Mouse (Mus musculus): Measurements from ENCODE around the gene Retnlg.
"Not testable (repeated sequence)": the region's sequence is repeated elsewhere in the genome, so short reads cannot be mapped to it uniquely, and the experiment has no call there.

The Retnlg gene

DNA sequence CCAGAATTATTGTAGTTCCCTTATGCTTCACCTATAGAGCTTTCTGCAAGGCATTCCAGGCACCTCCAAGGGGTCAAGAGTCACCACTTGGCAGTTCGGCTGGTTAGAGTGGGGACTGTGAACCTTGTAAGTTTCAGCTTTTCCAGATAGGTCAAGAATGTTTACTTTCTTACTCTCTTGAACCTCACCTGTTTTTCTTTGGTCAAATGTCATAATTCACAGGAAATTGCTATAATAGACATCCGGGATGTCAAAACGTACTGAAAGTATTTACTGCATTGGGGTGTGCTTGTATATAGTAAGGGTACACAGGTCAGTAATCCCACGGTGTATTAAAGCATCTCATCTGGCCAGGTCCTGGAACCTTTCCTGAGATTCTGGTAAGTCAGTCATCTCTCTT is at the start of gene Retnlg:
Gene Retnlg, plus strand, starts transcription at position 301 of the 400 bp plus-strand sequence.
- DNase-seq = no peak

DNA sequence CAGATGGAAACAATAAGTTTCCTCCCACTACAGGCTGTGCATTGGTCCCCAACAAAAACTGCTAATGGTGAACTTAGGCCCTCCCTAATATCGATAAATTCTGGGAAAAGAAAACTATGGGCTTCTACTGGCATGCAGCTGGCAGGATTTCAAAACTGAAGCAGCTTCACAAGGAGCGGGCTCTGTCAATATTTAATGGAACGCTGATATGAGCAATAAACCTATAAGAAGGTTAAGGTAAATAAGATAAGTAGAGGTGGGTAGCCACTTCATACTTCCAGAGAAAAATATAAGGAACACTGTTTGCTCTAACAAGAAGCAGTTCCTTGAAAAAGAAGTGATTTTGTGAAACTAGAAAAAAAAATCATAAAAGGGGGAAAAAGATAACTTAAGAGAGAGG is 45.9 kb upstream of the Retnlg start:
- no peak for DNase-seq

DNA sequence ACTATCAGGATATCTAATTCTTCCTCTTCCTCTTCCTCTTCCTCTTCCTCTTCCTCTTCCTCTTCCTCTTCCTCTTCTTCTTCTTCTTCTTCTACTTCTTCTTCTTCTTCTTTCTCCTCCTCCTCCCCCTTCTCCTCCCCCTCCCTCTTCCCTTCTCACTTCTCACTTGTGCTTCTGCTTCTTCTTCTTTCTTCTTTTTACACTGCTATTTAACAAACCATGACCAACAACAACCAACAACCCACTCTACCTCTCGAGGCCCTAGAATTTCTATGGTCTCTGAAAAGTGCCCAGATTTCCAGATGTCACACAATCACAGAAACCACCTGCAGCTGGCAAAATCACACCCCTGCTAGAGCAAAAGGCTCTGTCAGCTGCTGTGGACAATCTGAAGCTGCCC is 44.8 kb upstream of the Retnlg start:
- DNase-seq = no peak

DNA sequence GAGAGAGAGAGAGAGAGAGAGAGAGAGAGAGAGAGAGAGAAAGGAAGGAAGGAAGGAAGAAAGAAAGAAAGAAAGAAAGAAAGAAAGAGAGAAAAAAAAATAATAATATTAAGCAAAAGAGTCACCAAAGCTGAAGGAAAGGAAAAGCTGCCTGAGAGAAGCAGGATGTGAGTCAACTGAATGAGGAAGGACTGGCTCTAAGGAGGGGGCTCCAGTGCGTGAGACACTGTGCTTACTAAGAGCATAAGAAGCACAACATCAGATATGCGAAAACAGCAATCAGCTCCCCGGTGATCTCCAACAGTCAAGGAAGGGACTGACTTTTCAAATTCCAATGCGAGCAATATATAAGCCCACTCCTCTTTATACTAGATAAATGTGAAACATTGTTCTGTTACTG is 43.4 kb upstream of the Retnlg start:
- no peak for DNase-seq

DNA sequence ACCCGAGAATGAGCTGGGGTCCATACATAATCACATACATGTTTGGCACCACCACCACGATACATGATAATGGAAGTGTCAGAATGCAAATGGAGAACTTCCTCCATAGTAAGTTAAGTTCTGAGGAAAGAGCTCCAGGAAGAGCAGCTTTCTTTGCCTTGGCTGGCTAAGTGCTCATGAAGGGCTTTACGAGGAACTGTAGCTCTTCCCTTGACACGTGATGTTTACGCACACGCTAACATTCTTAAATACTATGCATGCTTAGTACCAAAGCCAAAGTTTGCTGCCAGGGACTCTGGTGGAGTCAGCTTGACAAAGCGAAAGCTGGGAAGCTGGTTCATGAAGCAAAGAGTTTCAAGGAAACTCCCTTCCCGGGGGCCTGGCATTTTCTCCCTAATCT is 40.4 kb upstream of the Retnlg start:
- no peak for DNase-seq

DNA sequence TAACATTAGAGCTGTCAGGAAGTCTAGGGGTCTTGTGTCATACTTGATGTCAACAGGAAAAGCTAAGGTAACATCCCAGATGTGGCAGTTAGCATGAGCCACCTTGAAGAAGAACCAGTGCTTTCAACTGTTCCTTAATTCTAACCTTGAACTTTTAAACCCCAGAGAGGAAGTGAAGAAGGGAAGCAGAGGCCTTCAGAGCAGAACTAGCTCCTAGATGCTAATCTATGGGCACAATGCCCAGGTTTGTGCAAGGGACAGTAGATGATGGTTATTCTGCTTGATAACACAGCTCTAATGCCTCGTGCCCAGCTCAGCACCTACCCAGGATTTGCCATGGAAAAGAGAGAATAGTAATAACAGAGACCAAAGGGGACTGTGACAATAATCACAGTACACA is 38.8 kb upstream of the Retnlg start:
- DNase-seq = not testable (repeated sequence)

DNA sequence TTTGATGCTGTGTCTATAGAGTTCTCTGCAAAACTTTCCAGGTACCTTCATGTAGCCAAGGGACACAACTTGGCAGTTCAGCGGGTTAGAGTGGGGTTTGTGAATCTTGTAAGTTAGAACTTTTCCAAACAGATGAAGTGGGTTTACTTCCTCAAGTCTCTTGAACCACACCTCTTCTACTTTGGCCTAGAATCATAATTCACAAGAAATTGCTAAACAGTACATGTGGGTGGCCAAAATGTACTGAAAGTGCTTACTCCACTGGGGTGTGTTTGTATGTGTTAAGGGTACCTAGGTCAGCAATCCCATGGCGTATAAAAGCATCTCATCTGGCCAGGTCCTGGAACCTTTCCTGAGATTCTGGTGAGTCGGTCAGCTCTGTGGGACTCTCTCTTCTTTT is 30.2 kb upstream of the Retnlg start, which contains the start of gene Retnla:
Gene Retnla, plus strand, starts transcription at position 286 of the 400 bp plus-strand sequence.
- no peak for DNase-seq

DNA sequence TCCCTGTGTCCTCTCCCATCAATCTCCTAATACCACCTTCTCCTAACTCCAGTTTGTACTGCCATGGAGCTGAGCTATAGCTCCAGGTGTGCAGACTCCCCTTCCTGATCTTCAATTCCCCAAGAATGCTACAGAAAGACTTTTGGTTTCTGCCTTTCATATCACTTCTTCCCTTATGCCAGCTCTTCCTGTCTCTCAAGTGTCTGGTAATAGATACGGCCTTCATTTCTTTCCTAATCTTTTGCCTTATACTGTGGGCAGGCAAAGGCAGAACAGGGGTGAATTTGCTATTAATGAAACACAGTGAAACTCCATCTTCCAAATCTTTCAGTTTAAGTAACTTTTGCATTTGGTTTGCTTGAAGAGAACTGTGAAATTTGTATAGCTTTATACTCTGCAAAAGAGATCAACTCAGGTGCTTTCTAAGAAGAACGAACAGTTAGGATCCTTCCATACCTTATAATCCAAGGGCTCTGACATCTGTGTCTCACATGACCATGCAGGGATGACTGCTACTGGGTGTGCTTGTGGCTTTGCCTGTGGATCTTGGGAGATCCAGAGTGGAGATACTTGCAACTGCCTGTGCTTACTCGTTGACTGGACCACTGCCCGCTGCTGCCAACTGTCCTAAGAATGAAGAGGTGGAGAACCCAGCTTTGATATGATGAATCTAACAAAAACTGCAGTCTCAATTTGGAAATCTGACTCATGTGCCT is 28.6 kb upstream of the Retnlg start:
- DNase-seq = no peak

DNA sequence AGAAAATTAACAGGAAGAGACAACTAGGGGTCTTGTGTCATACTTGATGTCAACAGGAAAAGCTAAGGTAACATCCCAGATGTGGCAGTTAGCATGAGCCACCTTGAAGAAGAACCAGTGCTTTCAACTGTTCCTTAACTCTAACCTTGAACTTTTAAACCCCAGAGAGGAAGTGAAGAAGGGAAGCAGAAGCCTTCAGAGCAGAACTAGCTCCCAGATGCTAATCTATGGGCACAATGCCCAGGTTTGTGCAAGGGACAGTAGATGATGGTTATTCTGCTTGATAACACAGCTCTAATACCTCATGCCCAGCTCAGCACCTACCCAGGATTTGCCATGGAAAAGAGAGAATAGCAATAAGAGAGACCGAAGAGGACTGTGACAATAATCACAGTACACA is 7.4 kb upstream of the Retnlg start:
- not testable (repeated sequence) for DNase-seq

DNA sequence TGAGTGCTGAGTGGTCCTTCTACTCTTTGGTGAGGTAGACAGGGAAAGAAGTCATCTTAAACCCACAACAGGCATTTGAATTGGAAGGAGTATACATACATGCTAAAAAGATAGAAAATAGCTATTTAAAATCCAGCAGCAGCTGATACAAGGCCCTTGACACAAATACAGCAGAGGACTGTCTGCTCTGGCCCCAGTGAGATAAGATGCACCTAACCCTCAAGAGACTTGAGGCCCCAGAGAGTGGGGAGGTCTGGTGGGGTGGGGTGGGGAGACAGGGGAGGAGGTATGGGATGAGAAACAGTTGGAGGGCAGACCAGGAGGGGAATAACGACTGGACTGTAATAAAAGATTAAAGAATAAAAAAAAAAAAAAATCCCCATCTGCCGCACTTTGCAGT is 4.7 kb upstream of the Retnlg start:
- no peak for DNase-seq

DNA sequence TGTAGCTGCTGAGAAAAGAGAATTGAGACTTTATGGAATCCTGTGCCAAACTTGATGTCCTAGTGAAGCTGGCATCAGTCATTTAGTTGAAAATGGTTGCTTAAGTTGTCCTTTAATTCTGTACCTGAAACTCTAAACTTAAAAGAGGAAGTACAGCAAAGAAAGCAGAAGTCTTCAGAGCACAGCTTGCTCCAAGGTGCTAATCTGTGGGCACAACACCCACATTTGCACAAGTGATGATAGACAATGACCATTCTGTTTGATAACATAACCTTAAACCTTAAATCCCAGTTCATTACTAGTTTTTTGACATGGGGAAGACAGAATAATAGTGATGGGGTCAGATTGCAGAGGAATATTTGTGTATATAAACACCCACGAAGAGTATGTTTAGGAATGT is 3.8 kb upstream of the Retnlg start:
- no peak for DNase-seq

DNA sequence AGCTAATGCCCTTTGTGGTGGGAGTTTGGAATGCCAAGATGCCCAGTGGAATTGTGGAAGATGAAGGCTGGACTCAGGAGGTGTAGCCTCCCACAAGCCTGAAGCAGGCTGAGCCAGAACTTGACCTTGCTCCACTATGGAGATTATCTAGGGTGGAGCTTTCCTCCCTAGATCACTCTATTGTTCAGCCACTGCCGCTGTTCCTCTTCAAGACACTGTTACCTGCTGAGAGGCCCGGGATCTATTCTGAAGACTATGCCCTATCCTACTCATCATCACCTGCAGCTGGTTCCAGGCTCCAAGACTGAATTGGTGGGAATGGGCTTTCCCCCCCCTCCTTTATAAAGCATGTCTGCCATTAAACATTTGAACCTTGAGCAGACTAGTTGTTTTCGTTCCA is 2.8 kb upstream of the Retnlg start:
- DNase-seq = no peak

DNA sequence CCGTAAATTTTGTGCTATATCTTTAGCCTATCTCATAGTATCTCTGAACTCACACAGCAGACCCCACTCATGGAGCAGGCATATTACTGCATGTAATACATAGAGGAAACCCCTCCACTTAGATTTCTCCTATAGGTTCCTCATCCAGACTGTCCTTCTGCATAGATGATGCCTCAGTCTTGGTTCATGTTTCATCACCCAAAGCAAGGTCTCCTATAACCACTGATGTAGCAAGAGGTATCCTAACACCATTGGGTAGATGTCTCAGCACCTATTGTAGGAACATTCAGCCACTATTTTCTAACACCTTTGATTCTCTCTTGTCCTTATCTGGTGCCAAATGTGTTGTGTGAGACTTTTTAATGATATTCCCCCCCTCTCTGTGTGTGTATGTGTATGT is 667 bp upstream of the Retnlg start:
- DNase-seq = no peak

DNA sequence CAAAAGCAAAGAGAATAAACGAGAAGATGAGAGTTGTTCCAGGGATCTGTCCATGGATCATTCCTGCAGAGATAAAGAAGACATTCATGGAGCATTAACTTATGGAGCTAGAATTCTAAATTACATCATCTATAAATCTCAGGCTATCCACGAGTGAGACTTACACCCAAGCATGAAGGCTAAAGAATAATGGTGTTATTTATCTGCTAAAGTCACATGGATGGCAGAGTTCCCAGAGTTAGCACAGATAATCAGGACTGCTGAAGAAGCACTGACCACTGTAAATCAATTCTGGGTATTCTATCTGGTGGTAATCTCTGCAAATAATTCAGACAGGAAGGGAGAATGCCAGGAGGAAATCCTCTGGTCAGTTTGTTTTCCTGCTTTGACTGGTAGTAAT is 18.3 kb downstream of the Retnlg start:
- DNase-seq = no peak

DNA sequence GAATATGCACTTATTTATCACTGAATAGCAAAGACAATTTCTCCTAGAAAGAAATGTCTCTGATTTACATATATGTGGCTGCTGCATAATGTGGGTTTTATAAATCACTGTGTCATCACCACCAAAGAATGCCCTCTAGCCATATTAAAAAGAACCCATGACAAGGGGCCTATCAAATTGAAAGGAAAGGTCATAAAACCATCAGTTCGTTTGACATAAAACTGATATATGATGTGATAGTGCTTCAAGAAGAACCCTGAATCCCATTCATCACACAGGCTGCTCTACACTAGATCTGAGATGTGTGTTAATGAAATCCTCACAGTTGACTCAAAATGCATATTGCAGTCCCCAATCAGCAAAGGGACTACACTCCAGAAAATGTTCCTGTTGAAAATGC is 27.4 kb downstream of the Retnlg start:
- no peak for DNase-seq

DNA sequence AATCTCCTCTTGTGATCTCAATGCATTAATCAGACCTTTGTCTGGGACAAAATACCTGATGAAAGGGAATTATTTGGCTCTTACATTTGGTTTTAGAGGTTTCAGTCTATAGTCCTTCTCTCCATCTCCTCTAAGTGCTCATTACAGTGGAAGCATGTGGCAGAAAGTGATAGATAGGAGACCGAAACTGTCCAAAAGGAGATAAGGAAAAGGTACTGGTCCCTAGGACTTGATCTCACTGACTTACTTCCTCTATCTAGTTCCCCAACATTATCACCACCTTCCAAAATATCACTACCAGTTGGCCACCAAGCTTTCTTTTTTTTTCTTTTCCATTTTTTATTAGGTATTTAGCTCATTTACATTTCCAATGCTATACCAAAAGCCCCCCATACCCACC is 38.8 kb downstream of the Retnlg start:
- DNase-seq = no peak

DNA sequence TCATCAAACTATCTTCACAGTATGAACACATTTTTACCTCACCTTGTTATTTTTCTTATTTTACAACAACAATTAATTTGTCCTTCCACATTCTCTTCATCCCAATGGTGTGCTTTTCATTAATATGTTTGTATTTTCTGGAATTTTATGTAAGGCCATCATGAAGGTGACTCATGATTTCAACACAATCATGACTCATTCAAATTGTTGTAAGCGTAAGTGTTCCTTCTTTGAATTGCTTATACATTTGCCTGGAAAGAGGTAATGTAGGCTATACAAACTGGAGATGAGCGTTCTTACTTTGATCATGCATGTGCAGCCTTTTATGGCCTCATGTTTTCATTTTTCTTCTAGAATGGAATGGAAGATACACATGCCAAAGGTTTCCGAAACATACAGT is 40.8 kb downstream of the Retnlg start:
- no peak for DNase-seq

DNA sequence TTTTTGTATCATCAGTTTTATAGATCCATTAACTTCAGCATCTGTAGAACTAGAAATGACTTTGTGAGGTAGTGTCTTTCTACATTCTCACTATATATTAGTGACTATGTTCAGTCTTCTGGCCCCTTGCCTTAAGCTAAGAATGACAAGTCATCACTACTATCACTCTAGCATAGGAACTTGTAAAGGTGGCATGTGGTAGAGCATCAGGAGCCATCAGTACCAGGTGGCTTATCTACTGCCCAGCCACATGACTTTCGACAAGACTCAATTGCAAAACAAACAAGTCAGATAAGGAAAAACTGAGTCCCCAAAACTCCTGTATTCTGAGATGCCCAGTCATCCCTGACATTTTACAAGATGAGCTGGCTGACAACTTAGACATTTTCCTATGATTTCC is 51.3 kb downstream of the Retnlg start:
- DNase-seq = no peak
